Mouse (Mus musculus) forebrain, embryonic 16.5 days (tissue): ENCODE data around the gene Hoxc5. TPM values are rescaled to one million over a fixed set of nuclear protein-coding genes. Genes with fewer than 3 reads are reported as not detected.

Source experiments
- ATAC-seq: fragments of 200-750 bp; cut with Nextera tagmentation; 2 replicates; pipeline ENCODE4 v1.8.0; 2017; ENCODE audit warnings: mild to moderate bottlenecking, moderate library complexity
- H3K27ac ChIP-seq: fragments of 300-500 bp; sonication (generic); 2 replicates; pipeline ENCODE4 v1.5.1; 2014; ENCODE audit warnings: low read length, control low read depth
- H3K27me3 ChIP-seq: fragments of 300-500 bp; sonication (generic); replicated peaks from 2 replicates; pipeline ENCODE4 v1.6.1; 2014; ENCODE audit warnings: low read length; ENCODE audit not compliant: control insufficient read depth, insufficient read depth
- H3K36me3 ChIP-seq: fragments of 300-500 bp; sonication (generic); 2 replicates; pipeline ENCODE4 v1.6.1; 2014; ENCODE audit not compliant: control insufficient read depth, insufficient read depth
- H3K4me1 ChIP-seq: fragments of 300-500 bp; sonication (generic); replicated peaks from 2 replicates; pipeline ENCODE4 v1.6.1; 2014; ENCODE audit warnings: low read length; ENCODE audit not compliant: control insufficient read depth, insufficient read depth
- H3K4me2 ChIP-seq: fragments of 300-500 bp; sonication (generic); 2 replicates; pipeline ENCODE4 v1.6.1; 2014; ENCODE audit warnings: mild to moderate bottlenecking, low read length, control low read depth
- H3K4me3 ChIP-seq: fragments of 300-500 bp; sonication (generic); replicated peaks from 2 replicates; pipeline ENCODE4 v1.5.1; 2014; ENCODE audit warnings: mild to moderate bottlenecking, low read length, control low read depth
- H3K9ac ChIP-seq: fragments of 300-500 bp; sonication (generic); replicated peaks from 2 replicates; pipeline ENCODE4 v1.6.1; 2014; ENCODE audit warnings: low read depth, low read length, control low read depth
- H3K9me3 ChIP-seq: fragments of 300-500 bp; sonication (generic); 2 replicates; pipeline ENCODE4 v1.6.1; 2016; ENCODE audit warnings: low read length; ENCODE audit not compliant: control insufficient read depth
- WGBS: fragments of 180-500 bp; shearing (Covaris S2); extraction: QIAGEN DNeasy Blood & Tissue Kit; methylation state at CpG from one replicate; pipeline ENCODE4 v1.1.7; 2014; 5-methylcytosine and 5-hydroxymethylcytosine counted together
- polyA plus RNA-seq: library from polyadenylated mRNA; unstranded; fragments of >200 nt; fragmentation: Nextera tagmentation; extraction: Ambion mirVana; gene quantifications from 2 replicates; pipeline ENCODE4 v1.2.1, GENCODE M21; 2015

The Hoxc5 gene
- polyA plus RNA-seq, 1 experiment from 2014 or later: not detected

DNA sequence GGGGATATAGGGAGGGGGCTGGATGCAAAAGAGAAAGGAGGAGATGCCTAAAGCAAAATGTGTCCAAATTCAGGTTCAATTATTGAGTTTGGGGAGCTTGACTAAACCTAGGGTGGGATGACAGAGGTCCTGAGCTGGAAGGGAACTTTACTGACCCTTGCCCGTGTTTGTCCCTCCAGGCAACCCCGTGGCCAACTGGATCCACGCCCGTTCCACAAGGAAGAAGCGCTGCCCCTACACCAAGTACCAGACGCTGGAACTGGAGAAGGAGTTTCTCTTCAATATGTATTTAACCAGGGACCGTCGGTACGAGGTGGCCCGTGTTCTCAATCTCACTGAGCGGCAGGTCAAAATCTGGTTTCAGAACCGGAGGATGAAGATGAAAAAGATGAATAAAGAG, 16.5 kb downstream of the Hoxc5 start:
- 0% methylated on average over 12 of the region's 12 CpGs for WGBS
- Histone ChIP-seq H3K4me1 (peaks cover 6% of the 10 kb centered on the region), H3K4me3 (no peak overlapping the region), H3K36me3 (no peaks in the 10 kb centered on the region), H3K9me3 (no peaks in the 10 kb centered on the region), H3K9ac (no peak overlapping the region), H3K27ac (no peak overlapping the region), H3K4me2 (no peak overlapping the region), H3K27me3 (peaks cover 93% of the 10 kb centered on the region)
- no peak for ATAC-seq

DNA sequence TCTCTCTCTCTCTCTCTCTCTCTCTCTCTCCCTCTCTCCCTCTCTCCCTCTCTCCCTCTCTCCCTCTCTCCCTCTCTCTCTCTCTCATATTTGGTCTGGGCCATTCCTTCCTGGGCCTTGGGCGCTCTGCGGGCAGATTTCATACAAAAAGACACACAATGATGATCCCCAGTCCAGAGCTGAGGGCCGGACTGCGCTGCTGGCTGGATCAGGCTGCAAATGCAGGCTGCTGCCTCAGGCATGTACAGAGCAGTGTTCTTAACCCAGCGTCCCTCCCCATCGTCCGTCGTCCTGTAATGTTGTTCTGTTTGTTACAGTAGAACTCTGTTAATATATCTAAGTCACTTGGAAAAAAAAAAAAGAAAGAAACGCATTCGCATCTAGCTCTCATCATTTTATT, 17.3 kb downstream of the Hoxc5 start:
- H3K4me1 ChIP-seq: peaks cover 6% of the 10 kb centered on the region
- 1% methylated on average over 10 of the region's 10 CpGs for WGBS
- H3K9ac ChIP-seq: no peak overlapping the region
- no peak overlapping the region for H3K4me2 ChIP-seq
- no peak for ATAC-seq
- H3K36me3 ChIP-seq: no peaks in the 10 kb centered on the region
- H3K27ac ChIP-seq: no peak overlapping the region
- no peak overlapping the region for H3K4me3 ChIP-seq
- H3K9me3 ChIP-seq: no peaks in the 10 kb centered on the region
- peaks cover 93% of the 10 kb centered on the region for H3K27me3 ChIP-seq

DNA sequence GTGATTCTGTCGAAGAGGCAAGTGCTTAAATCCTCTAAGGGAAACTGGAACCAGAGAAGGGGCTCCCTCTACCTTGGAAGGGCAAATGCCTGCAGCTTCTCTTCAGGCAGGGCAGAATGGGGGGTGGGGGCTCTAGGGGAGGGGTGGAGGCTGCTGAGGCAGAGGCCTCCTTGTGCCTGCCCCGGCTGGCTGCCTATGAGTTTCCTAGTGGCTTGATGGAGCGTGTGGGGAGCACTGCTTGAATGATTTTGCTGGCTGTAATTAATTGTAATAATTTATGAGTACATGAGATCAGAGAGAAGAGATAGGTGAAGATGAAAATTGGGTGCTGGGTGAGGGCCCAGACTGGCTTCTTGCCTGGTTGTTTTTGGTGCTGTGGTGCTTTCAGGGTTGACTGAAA, 17.7 kb downstream of the Hoxc5 start:
- H3K9me3 ChIP-seq: no peaks in the 10 kb centered on the region
- peaks cover 6% of the 10 kb centered on the region for H3K4me1 ChIP-seq
- H3K4me3 ChIP-seq: no peak overlapping the region
- no peak overlapping the region for H3K27ac ChIP-seq
- no peak overlapping the region for H3K4me2 ChIP-seq
- 0% methylated on average over 3 of the region's 3 CpGs for WGBS
- no peak for ATAC-seq
- H3K36me3 ChIP-seq: no peaks in the 10 kb centered on the region
- peaks cover 93% of the 10 kb centered on the region for H3K27me3 ChIP-seq
- H3K9ac ChIP-seq: no peak overlapping the region

DNA sequence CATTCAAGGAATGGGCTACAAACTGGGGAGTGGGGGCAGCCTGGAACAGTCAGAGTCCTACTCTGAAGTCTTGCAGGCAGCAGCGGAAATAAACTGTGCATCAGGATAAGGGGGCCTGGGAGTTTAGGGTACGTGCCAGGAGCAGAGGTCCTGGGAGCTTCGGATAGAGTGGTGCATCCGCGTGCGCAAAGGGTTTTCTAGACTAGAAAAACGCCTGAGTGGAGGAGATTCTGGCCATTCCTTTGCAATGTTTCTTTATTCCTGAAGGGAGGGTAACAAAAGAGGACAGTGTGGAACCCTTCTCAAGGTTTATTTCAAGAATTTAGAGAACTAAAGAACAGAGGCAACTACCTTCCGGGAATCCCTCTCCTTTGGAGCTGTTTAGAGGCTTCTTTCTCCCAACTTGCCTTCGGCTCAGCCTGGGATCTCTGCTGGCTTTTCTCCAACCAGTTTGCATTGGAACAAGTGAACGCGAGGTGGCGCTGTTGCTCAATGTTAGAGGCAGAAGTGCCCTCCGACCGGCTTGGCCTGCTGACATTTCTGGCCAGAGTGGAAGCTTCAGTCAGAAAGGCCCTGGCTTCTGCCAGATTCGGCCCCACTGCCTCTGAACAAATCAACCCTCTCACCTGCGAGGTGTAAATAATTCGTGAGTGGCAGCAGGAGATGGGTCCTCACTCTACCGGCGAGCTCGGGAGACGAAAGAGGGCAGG, 20.0 kb downstream of the Hoxc5 start:
- Histone ChIP-seq H3K36me3 (no peaks in the 10 kb centered on the region), H3K27me3 (peaks cover 96% of the 10 kb centered on the region), H3K4me2 (no peak overlapping the region), H3K9me3 (no peaks in the 10 kb centered on the region), H3K27ac (no peak overlapping the region), H3K4me3 (no peak overlapping the region), H3K9ac (no peak overlapping the region), H3K4me1 (peaks cover 5% of the 10 kb centered on the region)
- ATAC-seq: no peak; the same call in 1 of the 2 replicates
- 2% methylated on average over 21 of the region's 21 CpGs for WGBS

DNA sequence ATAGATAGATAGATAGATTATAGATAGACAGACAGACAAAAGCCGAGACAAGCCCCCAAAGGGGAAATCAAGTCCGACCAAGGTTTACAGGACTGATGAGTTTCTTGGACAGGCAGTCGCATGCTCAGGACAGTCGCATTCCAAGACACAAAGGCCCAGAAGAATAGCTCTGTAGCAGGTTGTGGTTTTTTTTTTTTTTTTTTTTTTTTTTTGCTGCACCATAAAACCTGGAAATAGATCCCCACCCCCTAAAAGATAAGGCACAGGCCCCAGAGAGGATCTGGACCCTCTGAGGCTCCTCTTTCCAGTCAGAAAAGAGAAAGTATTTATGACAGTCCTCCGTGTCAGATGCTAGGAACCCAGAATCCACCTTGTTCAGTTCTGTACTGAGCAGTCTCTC, 20.8 kb downstream of the Hoxc5 start:
- no peaks in the 10 kb centered on the region for H3K9me3 ChIP-seq
- WGBS: 11% methylated on average over 5 of the region's 5 CpGs
- H3K36me3 ChIP-seq: no peaks in the 10 kb centered on the region
- H3K9ac ChIP-seq: no peak overlapping the region
- ATAC-seq: no peak
- H3K27ac ChIP-seq: no peak overlapping the region
- H3K4me2 ChIP-seq: no peak overlapping the region
- H3K27me3 ChIP-seq: peaks cover 97% of the 10 kb centered on the region
- peaks cover 5% of the 10 kb centered on the region for H3K4me1 ChIP-seq
- H3K4me3 ChIP-seq: no peak overlapping the region

DNA sequence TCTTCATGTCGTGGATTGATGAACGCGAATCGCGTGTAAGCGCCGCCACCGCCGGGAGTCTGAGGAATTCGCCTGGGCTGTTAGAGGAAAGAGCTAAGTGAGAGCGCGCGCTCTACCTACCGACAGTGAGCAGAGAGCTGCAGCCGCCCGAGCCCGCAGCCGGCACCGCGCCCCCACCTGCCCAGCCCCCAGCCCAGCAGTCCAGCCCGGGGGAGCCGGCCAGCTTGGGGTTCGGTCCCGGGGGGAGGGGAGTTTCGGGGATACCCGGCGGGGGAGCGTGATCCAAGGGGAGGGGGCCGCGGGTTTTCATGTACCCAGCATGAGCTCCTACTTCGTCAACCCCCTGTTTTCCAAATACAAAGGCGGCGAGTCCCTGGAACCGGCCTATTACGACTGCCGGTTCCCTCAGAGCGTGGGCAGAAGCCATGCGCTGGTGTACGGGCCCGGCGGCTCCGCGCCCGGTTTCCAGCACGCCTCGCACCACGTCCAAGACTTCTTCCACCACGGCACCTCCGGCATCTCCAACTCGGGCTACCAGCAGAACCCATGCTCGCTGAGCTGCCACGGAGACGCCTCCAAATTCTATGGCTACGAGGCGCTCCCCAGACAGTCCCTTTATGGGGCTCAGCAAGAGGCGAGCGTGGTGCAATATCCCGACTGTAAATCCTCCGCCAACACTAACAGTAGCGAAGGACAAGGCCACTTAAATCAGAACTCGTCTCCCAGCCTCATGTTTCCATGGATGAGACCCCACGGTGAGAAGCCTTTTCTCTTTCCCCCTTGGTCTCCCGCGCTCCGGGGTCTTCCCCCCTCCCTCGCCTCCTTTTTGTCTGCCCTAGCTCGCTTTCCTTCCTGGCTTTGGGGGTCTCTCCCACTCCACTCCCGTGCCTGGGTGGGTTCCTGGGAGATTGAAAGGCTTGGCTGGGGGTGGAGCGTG, 23.5 kb downstream of the Hoxc5 start, which contains the start of gene Hoxc8:
Hoxc8 (plus strand) TSS at position 147 of the 937 bp plus-strand sequence.
- Histone ChIP-seq H3K4me3 (no peak within 1 kb of the TSS), H3K36me3 (no peaks in the 10 kb centered on the region), H3K27ac (no peak within 1 kb of the TSS), H3K27me3 (peaks cover 91% of the 10 kb centered on the region), H3K9me3 (no peaks in the 10 kb centered on the region), H3K4me2 (no peak within 1 kb of the TSS), H3K4me1 (peaks cover 5% of the 10 kb centered on the region), H3K9ac (no peak within 1 kb of the TSS)
- WGBS: under 1% methylated on average over 61 of the region's 69 CpGs
- ATAC-seq: no peak

DNA sequence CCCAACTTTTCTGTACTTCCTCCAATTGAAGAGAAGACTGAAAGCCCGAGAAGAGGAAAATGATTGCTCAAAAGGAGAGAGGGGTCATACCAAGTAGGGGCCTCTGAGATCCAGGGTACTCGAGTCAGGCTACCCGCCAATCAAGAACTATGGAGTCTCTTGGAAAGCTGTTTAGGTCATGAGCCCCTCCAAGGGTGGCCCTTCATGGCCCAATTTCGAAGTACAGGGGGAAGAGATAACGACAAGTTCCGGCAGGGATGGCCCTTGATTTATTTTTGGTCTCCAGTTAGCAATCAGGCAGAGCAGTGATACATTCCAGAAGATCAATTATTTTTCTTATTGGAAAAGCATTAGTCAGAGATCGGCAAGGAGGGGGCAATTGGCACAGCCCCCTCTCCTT, 24.5 kb downstream of the Hoxc5 start:
- H3K4me1 ChIP-seq: peaks cover 5% of the 10 kb centered on the region
- H3K27me3 ChIP-seq: peaks cover 91% of the 10 kb centered on the region
- no peak overlapping the region for H3K4me3 ChIP-seq
- H3K4me2 ChIP-seq: no peak overlapping the region
- ATAC-seq: no peak
- no peaks in the 10 kb centered on the region for H3K36me3 ChIP-seq
- H3K27ac ChIP-seq: no peak overlapping the region
- no peaks in the 10 kb centered on the region for H3K9me3 ChIP-seq
- 4% methylated on average over 7 of the region's 7 CpGs for WGBS
- H3K9ac ChIP-seq: no peak overlapping the region

DNA sequence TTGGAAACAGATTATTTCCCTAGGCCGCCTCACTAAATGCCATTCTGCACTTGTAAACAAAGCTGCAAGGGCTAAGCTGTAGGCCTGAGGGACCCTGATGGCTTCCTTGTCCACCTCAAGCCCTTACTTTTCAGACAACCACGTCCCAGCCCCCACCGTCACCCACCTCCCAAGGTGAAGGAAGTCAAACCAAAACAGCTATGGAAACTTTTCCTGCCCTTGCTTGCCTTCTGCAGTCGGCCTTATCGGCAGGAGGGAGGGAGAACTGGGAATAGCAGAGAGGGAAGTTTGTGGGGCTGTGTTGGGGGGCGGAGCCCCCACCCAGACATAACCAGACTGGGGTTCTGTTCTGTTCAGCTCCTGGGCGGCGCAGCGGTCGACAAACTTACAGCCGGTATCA, 25.0 kb downstream of the Hoxc5 start:
- under 1% methylated on average over 11 of the region's 11 CpGs for WGBS
- H3K36me3 ChIP-seq: no peaks in the 10 kb centered on the region

DNA sequence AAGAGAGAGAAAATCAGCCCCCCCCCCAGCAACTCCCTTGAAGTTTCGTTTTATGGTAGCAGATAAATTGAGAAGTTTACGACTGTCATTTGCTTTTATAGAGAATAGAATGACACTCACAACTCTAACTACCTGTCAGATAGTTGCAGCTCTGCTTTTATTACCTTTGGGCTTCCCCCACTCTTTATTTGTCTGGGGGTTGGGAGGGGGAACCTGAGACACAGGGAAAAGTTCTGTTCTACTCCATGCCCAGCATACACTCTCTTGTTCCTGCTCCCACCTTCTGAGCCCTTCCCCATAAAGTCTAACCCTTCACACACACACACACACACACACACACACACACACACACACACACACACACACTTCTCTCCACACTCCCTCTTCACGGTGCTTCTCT, 25.6 kb downstream of the Hoxc5 start:
- H3K9ac ChIP-seq: no peak overlapping the region
- WGBS: 4% methylated on average over 3 of the region's 3 CpGs
- H3K4me2 ChIP-seq: no peak overlapping the region
- ATAC-seq: no peak
- H3K4me1 ChIP-seq: peaks cover 5% of the 10 kb centered on the region
- no peak overlapping the region for H3K27ac ChIP-seq
- no peak overlapping the region for H3K4me3 ChIP-seq
- H3K9me3 ChIP-seq: no peaks in the 10 kb centered on the region
- H3K36me3 ChIP-seq: no peaks in the 10 kb centered on the region
- H3K27me3 ChIP-seq: peaks cover 91% of the 10 kb centered on the region

More for the DNA sequence above, 25.0 kb downstream of the Hoxc5 start:
- no peaks in the 10 kb centered on the region for H3K9me3 ChIP-seq
- peaks cover 5% of the 10 kb centered on the region for H3K4me1 ChIP-seq
- H3K4me3 ChIP-seq: no peak overlapping the region
- H3K27ac ChIP-seq: no peak overlapping the region
- H3K4me2 ChIP-seq: no peak overlapping the region
- no peak for ATAC-seq
- no peak overlapping the region for H3K9ac ChIP-seq
- H3K27me3 ChIP-seq: peaks cover 91% of the 10 kb centered on the region
